16 mouse cellular contexts compared by ENCODE assay signal in the genomic region with DNA sequence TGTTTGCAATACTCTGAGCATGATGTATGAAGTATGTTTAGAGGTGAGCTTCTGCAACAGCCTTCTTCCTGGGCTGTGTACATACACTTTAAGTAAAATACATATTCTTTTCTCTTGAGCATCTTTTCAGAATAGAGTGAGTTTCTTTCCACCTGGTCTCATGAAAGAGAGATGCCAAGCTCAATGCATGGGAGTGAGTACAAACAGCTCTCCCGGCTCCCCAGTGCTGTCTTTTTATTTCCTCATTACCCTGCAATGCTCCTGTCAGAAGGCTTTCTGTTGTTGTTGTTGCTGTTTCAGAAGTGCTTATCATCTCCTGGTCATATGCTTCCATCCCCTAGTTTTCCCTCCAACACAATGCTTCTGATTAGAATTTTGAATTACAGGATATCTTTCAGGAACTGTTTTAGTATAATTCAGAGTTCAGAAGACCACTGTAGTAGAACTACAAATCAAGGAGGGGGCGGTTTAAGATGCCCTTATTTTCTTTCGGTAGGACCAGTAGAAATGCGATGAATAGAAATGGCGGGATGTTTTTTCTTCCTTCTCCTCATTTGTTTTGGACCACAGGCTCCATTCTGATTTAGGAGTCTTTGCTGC. TPM values are rescaled to one million over a fixed set of nuclear protein-coding genes. Genes with fewer than 3 reads are reported as not detected.
DNase-seq lines count a peak whose midpoint lies in the region; ATAC-seq and TF ChIP-seq lines count a peak whose summit lies in the region.
"Had no signal": no experiment of that assay in that cellular context is flagged by ENCODE, and none has a peak within 500 bp of the region (broad histone marks: within the 10 kb centered on the region; RNA-seq: fewer than 3 reads in every experiment).

No protein-coding gene starts in this region.

- peak overlapping the region; percentile 39 for H3K9ac ChIP-seq in forebrain, postnatal 0 days
- H3K9ac ChIP-seq in midbrain, embryonic 11.5 days (ENCODE audit: low read length): peak overlapping the region; percentile 58
- H3K9ac ChIP-seq in neural tube, embryonic 15.5 days (replicated peaks): peak overlapping the region; percentile 30
- no peak overlapping the region for H3K9ac ChIP-seq in lung, postnatal 0 days (replicated peaks; ENCODE audit: low read depth)
- no peak overlapping the region for H3K9ac ChIP-seq in intestine, embryonic 16.5 days (ENCODE audit: low read depth, low read length)

- peaks cover 62% of the 10 kb centered on the region for H3K4me1 ChIP-seq in forebrain, embryonic 10.5 days
- H3K4me1 ChIP-seq in forebrain, postnatal 0 days (ENCODE audit: insufficient read depth): peaks cover 44% of the 10 kb centered on the region
- H3K4me1 ChIP-seq in midbrain, embryonic 11.5 days (ENCODE audit: control insufficient read depth, insufficient read depth, low read length): peaks cover 48% of the 10 kb centered on the region
- peaks cover 51% of the 10 kb centered on the region for H3K4me1 ChIP-seq in neural tube, embryonic 15.5 days
- H3K4me1 ChIP-seq in lung, postnatal 0 days (ENCODE audit: insufficient read depth, low read depth, low read length): peaks cover 9% of the 10 kb centered on the region; the same call in 1 of the 2 replicates
- peaks cover 11% of the 10 kb centered on the region for H3K4me1 ChIP-seq in intestine, embryonic 16.5 days (ENCODE audit: control insufficient read depth, insufficient read depth, low read length)

- H3K4me3 ChIP-seq in forebrain, embryonic 10.5 days: peak overlapping the region; percentile 34; the same call in 1 of the 2 replicates
- 0 out of 2 replicates have a peak overlapping the region, but pooled peaks have one; percentile 4 for H3K4me3 ChIP-seq in forebrain, postnatal 0 days (ENCODE audit: low read depth, low read length)
- H3K4me3 ChIP-seq in midbrain, embryonic 11.5 days (ENCODE audit: low read depth, low read length): 0 out of 2 replicates have a peak overlapping the region, but pooled peaks have one; percentile 4
- H3K4me3 ChIP-seq in neural tube, embryonic 15.5 days (replicated peaks): no peak overlapping the region
- no peak overlapping the region for H3K4me3 ChIP-seq in lung, postnatal 0 days (ENCODE audit: low read depth, low read length)
- H3K4me3 ChIP-seq in intestine, embryonic 16.5 days (ENCODE audit: low read length): no peak overlapping the region
- H3K4me3 ChIP-seq: erythroblast, embryonic 14.5 days; gastrocnemius, adult 2 months had no signal

- 30% methylated on average over 5 of the region's 5 CpGs for WGBS in forebrain, embryonic 10.5 days
- WGBS in forebrain, postnatal 0 days: 2% methylated on average over 5 of the region's 5 CpGs
- WGBS in midbrain, embryonic 11.5 days: 14% methylated on average over 5 of the region's 5 CpGs
- WGBS in neural tube, embryonic 15.5 days: 12% methylated on average over 5 of the region's 5 CpGs
- 75% methylated on average over 5 of the region's 5 CpGs for WGBS in lung, postnatal 0 days
- 62% methylated on average over 5 of the region's 5 CpGs for WGBS in intestine, embryonic 16.5 days

- no peak for DNase-seq in forebrain, embryonic 10.5 days (ENCODE audit: extremely low spot score, low spot score)
- DNase-seq in forebrain, postnatal 0 days: no peak
- DNase-seq in midbrain, embryonic 11.5 days (ENCODE audit: low spot score, missing footprints): peak; percentile 94
- no peak for DNase-seq in lung, postnatal 0 days (ENCODE audit: low spot score)
- no peak for DNase-seq in thymus, postnatal 10 days (ENCODE audit: low spot score in 2 of 2)
- DNase-seq: cerebellum, adult 11 months; gastrocnemius, adult 2 months; heart, postnatal 10 days; kidney, adult 18-20 months; lung, adult 18-20 months; right cerebral cortex, postnatal 14 days had no signal

- peak; percentile 5 for ATAC-seq in forebrain, postnatal 0 days
- no peak for ATAC-seq in midbrain, embryonic 11.5 days (ENCODE audit: low FRiP score)
- ATAC-seq in neural tube, embryonic 15.5 days (ENCODE audit: low FRiP score): 0 out of 2 replicates have a peak, but pooled peaks have one; percentile 9
- no peak for ATAC-seq in lung, postnatal 0 days
- no peak for ATAC-seq in intestine, embryonic 16.5 days
- ATAC-seq: activated CD4-positive, CD25-positive, alpha-beta regulatory T cell, adult 4 months had no signal

- peak overlapping the region; percentile 42 for H3K4me2 ChIP-seq in forebrain, postnatal 0 days (ENCODE audit: low read depth)
- peak overlapping the region; percentile 38 for H3K4me2 ChIP-seq in midbrain, embryonic 11.5 days
- H3K4me2 ChIP-seq in neural tube, embryonic 15.5 days: peak overlapping the region; percentile 46
- H3K4me2 ChIP-seq in lung, postnatal 0 days (replicated peaks; ENCODE audit: low read depth, low read length): no peak overlapping the region
- no peak overlapping the region for H3K4me2 ChIP-seq in intestine, embryonic 16.5 days (ENCODE audit: low read depth, low read length)

- H3K9me3 ChIP-seq in forebrain, embryonic 10.5 days: no peaks in the 10 kb centered on the region
- no peaks in the 10 kb centered on the region for H3K9me3 ChIP-seq in forebrain, postnatal 0 days (ENCODE audit: low read length)
- H3K9me3 ChIP-seq in midbrain, embryonic 11.5 days (ENCODE audit: control insufficient read depth, low read length): no peaks in the 10 kb centered on the region
- no peaks in the 10 kb centered on the region for H3K9me3 ChIP-seq in neural tube, embryonic 15.5 days (replicated peaks)
- H3K9me3 ChIP-seq in lung, postnatal 0 days (ENCODE audit: low read length): no peaks in the 10 kb centered on the region
- H3K9me3 ChIP-seq in intestine, embryonic 16.5 days (ENCODE audit: control insufficient read depth, low read length): no peaks in the 10 kb centered on the region

- TF ChIP-seq EP300 in lung, postnatal 0 days (IDR thresholded peaks at IDR 0.05): no peak

- TF ChIP-seq CTCF in forebrain, postnatal 0 days (IDR thresholded peaks at IDR 0.05; ENCODE audit: low read depth): no peak
- no peak for TF ChIP-seq CTCF in lung, postnatal 0 days (IDR thresholded peaks at IDR 0.05)

- H3K36me3 ChIP-seq in forebrain, embryonic 10.5 days (replicated peaks): peaks cover 5% of the 10 kb centered on the region
- no peaks in the 10 kb centered on the region for H3K36me3 ChIP-seq in forebrain, postnatal 0 days (ENCODE audit: insufficient read depth)
- no peaks in the 10 kb centered on the region for H3K36me3 ChIP-seq in midbrain, embryonic 11.5 days (ENCODE audit: control insufficient read depth, insufficient read depth, low read length)
- H3K36me3 ChIP-seq in neural tube, embryonic 15.5 days: no peaks in the 10 kb centered on the region
- no peaks in the 10 kb centered on the region for H3K36me3 ChIP-seq in lung, postnatal 0 days (ENCODE audit: insufficient read depth, low read length)
- no peaks in the 10 kb centered on the region for H3K36me3 ChIP-seq in intestine, embryonic 16.5 days (ENCODE audit: control insufficient read depth, insufficient read depth, low read length)

- no peaks in the 10 kb centered on the region for H3K27me3 ChIP-seq in forebrain, embryonic 10.5 days (ENCODE audit: poor library complexity, severe bottlenecking)
- H3K27me3 ChIP-seq in forebrain, postnatal 0 days (ENCODE audit: insufficient read depth, low read length): no peaks in the 10 kb centered on the region
- H3K27me3 ChIP-seq in midbrain, embryonic 11.5 days (ENCODE audit: control insufficient read depth, insufficient read depth, low read length): no peaks in the 10 kb centered on the region
- H3K27me3 ChIP-seq in neural tube, embryonic 15.5 days (replicated peaks): no peaks in the 10 kb centered on the region
- no peaks in the 10 kb centered on the region for H3K27me3 ChIP-seq in lung, postnatal 0 days (replicated peaks; ENCODE audit: insufficient read depth, low read length)
- H3K27me3 ChIP-seq in intestine, embryonic 16.5 days (replicated peaks; ENCODE audit: control insufficient read depth, insufficient read depth, low read length): no peaks in the 10 kb centered on the region

- H3K27ac ChIP-seq in forebrain, embryonic 10.5 days: peak overlapping the region; percentile 93
- H3K27ac ChIP-seq in forebrain, postnatal 0 days (ENCODE audit: low read depth, low read length): peak overlapping the region; percentile 96
- peak overlapping the region; percentile 95 for H3K27ac ChIP-seq in midbrain, embryonic 11.5 days (ENCODE audit: low read depth, low read length)
- peak overlapping the region; percentile 97 for H3K27ac ChIP-seq in neural tube, embryonic 15.5 days (replicated peaks)
- no peak overlapping the region for H3K27ac ChIP-seq in lung, postnatal 0 days (ENCODE audit: low read length)
- no peak overlapping the region for H3K27ac ChIP-seq in intestine, embryonic 16.5 days (ENCODE audit: low read length)
- H3K27ac ChIP-seq: gastrocnemius, adult 2 months had no signal

RNA-seq across cellular contexts. Expression of a gene that starts 3.0 kb away (rescaled TPM):
- 23.8 and 25.9 TPM in 2 replicates for polyA plus RNA-seq in forebrain, embryonic 10.5 days (2016; fragmentation: Nextera tagmentation; extraction: Ambion mirVana)
- 22.8 and 23.7 TPM in 2 replicates for total RNA-seq in forebrain, postnatal 0 days (2014; rRNA removed)
- polyA plus RNA-seq in forebrain, postnatal 0 days (2015; fragmentation: Nextera tagmentation; extraction: Ambion mirVana): 20.4 and 22.1 TPM in 2 replicates
- 26.8 and 29.0 TPM in 2 replicates for polyA plus RNA-seq in midbrain, embryonic 11.5 days (2014; fragmentation: Nextera tagmentation; extraction: Ambion mirVana)
- 21.0 and 21.9 TPM in 2 replicates for polyA plus RNA-seq in neural tube, embryonic 15.5 days (2015; fragmentation: Nextera tagmentation; extraction: Ambion mirVana)
- 10.7 and 11.1 TPM in 2 replicates for polyA plus RNA-seq in lung, postnatal 0 days (2015; fragmentation: Nextera tagmentation; extraction: Ambion mirVana)
- 12.7 and 16.0 TPM in 2 replicates for polyA plus RNA-seq in intestine, embryonic 16.5 days (2015; fragmentation: Nextera tagmentation; extraction: Ambion mirVana)

RNA-seq across cellular contexts. Expression of a gene that starts 18.0 kb away (rescaled TPM):
- polyA plus RNA-seq in forebrain, embryonic 10.5 days (2016; fragmentation: Nextera tagmentation; extraction: Ambion mirVana): 39.7 and 42.7 TPM in 2 replicates
- 106 and 113 TPM in 2 replicates for total RNA-seq in forebrain, postnatal 0 days (2014; rRNA removed)
- 65.9 and 67.6 TPM in 2 replicates for polyA plus RNA-seq in forebrain, postnatal 0 days (2015; fragmentation: Nextera tagmentation; extraction: Ambion mirVana)
- 106 and 108 TPM in 2 replicates for polyA plus RNA-seq in midbrain, embryonic 11.5 days (2014; fragmentation: Nextera tagmentation; extraction: Ambion mirVana)
- 38.2 and 52.3 TPM in 2 replicates for polyA plus RNA-seq in neural tube, embryonic 15.5 days (2015; fragmentation: Nextera tagmentation; extraction: Ambion mirVana)
- 6.0 and 8.1 TPM in 2 replicates for polyA plus RNA-seq in lung, postnatal 0 days (2015; fragmentation: Nextera tagmentation; extraction: Ambion mirVana)
- 5.1 and 5.3 TPM in 2 replicates for polyA plus RNA-seq in intestine, embryonic 16.5 days (2015; fragmentation: Nextera tagmentation; extraction: Ambion mirVana)
- polyA plus RNA-seq: activated CD4-positive, CD25-positive, alpha-beta regulatory T cell, adult 4 months had no signal

RNA-seq across cellular contexts. Expression of a gene that starts 52.5 kb away (rescaled TPM):
- 18.5 and 19.4 TPM in 2 replicates for polyA plus RNA-seq in forebrain, embryonic 10.5 days (2016; fragmentation: Nextera tagmentation; extraction: Ambion mirVana)
- 34.7 and 40.7 TPM in 2 replicates for total RNA-seq in forebrain, postnatal 0 days (2014; rRNA removed)
- 30.6 and 33.4 TPM in 2 replicates for polyA plus RNA-seq in forebrain, postnatal 0 days (2015; fragmentation: Nextera tagmentation; extraction: Ambion mirVana)
- polyA plus RNA-seq in midbrain, embryonic 11.5 days (2014; fragmentation: Nextera tagmentation; extraction: Ambion mirVana): 22.8 and 27.2 TPM in 2 replicates
- 23.3 and 29.3 TPM in 2 replicates for polyA plus RNA-seq in neural tube, embryonic 15.5 days (2015; fragmentation: Nextera tagmentation; extraction: Ambion mirVana)
- polyA plus RNA-seq in lung, postnatal 0 days (2015; fragmentation: Nextera tagmentation; extraction: Ambion mirVana): 0.38 and 1.2 TPM in 2 replicates
- polyA plus RNA-seq in intestine, embryonic 16.5 days (2015; fragmentation: Nextera tagmentation; extraction: Ambion mirVana): 3.3 and 4.0 TPM in 2 replicates
- total RNA-seq: heart, adult 8-10 months had no signal
- polyA plus RNA-seq: erythroblast, embryonic 14.5 days had no signal

Comparison
In these comparisons a context has a peak if more than half of its experiments do, and no peak if none do; other contexts are left out.
1. H3K27ac ChIP-seq: peak in forebrain, embryonic 10.5 days (single experiment), forebrain, postnatal 0 days (single experiment), midbrain, embryonic 11.5 days (single experiment) and neural tube, embryonic 15.5 days (single experiment); none in lung, postnatal 0 days (single experiment) and intestine, embryonic 16.5 days (single experiment).
2. H3K4me3 ChIP-seq: peak in forebrain, embryonic 10.5 days (single experiment), forebrain, postnatal 0 days (single experiment) and midbrain, embryonic 11.5 days (single experiment); none in neural tube, embryonic 15.5 days (single experiment), lung, postnatal 0 days (single experiment) and intestine, embryonic 16.5 days (single experiment).
3. ATAC-seq: peak in forebrain, postnatal 0 days (single experiment) and neural tube, embryonic 15.5 days (single experiment); none in midbrain, embryonic 11.5 days (single experiment), lung, postnatal 0 days (single experiment) and intestine, embryonic 16.5 days (single experiment).
4. H3K4me2 ChIP-seq: peak in forebrain, postnatal 0 days (single experiment), midbrain, embryonic 11.5 days (single experiment) and neural tube, embryonic 15.5 days (single experiment); none in lung, postnatal 0 days (single experiment) and intestine, embryonic 16.5 days (single experiment).
5. H3K9ac ChIP-seq: peak in forebrain, postnatal 0 days (single experiment), midbrain, embryonic 11.5 days (single experiment) and neural tube, embryonic 15.5 days (single experiment); none in lung, postnatal 0 days (single experiment) and intestine, embryonic 16.5 days (single experiment).